Mouse (Mus musculus) liver, embryonic 14.5 days (tissue): ENCODE results near the gene Nrp1. TPM values are rescaled to one million over a fixed set of nuclear protein-coding genes. Genes with fewer than 3 reads are reported as not detected.

Experiments
- ATAC-seq: fragments of 200-750 bp; cut with Nextera tagmentation; 2 replicates; pipeline ENCODE4 v1.8.0; 2017; ENCODE audit warnings: moderate number of reproducible peaks, mild to moderate bottlenecking, moderate library complexity; ENCODE audit not compliant: insufficient read depth
- DNase-seq, 3 experiments: peaks; one replicate each; pipeline ENCODE4 v3.0.0-alpha.2; 2012 to 2013; ENCODE audit warnings: low read depth in 3 of 3, low spot score in 3 of 3
- H3K27ac ChIP-seq: fragments of 300-500 bp; sonication (generic); 2 replicates; pipeline ENCODE4 v1.5.1; 2014; ENCODE audit warnings: moderate library complexity, mild to moderate bottlenecking, control low read depth, inconsistent platforms
- H3K27me3 ChIP-seq: fragments of 300-500 bp; sonication (generic); 2 replicates; pipeline ENCODE4 v1.6.1; 2014; ENCODE audit warnings: mild to moderate bottlenecking, low read length, moderate library complexity; ENCODE audit not compliant: control insufficient read depth, insufficient read depth
- H3K36me3 ChIP-seq: fragments of 300-500 bp; sonication (generic); replicated peaks from 2 replicates; pipeline ENCODE4 v1.6.1; 2014; ENCODE audit warnings: low read depth; ENCODE audit not compliant: control insufficient read depth, insufficient read depth
- H3K4me1 ChIP-seq, 2 experiments: fragments of 200-500 bp in 1 of 2; fragments of 300-500 bp in 1 of 2; sonication (generic) in 1 of 2; replicated peaks; 2 replicates each; pipeline ENCODE4 v1.6.1; 2012 to 2014; ENCODE audit warnings: antibody characterized with exemption in 1 of 2, inconsistent platforms in 1 of 2, low read length in 1 of 2; ENCODE audit not compliant: control insufficient read depth in 2 of 2, insufficient read depth in 2 of 2
- H3K4me2 ChIP-seq: fragments of 300-500 bp; sonication (generic); 2 replicates; pipeline ENCODE4 v1.6.1; 2014; ENCODE audit warnings: low read depth, mild to moderate bottlenecking, control low read depth, moderate library complexity
- H3K4me3 ChIP-seq, 2 experiments: fragments of 200-500 bp in 1 of 2; fragments of 300-500 bp in 1 of 2; sonication (generic) in 1 of 2; 2 replicates each; pipeline ENCODE4 v1.5.1; 2012 to 2014; ENCODE audit warnings: low read depth in 2 of 2, low read length in 2 of 2, mild to moderate bottlenecking in 2 of 2, control low read depth in 1 of 2, inconsistent platforms in 1 of 2, moderate library complexity in 1 of 2; ENCODE audit not compliant: insufficient read depth in 1 of 2
- H3K9ac ChIP-seq: fragments of 300-500 bp; sonication (generic); replicated peaks from 2 replicates; pipeline ENCODE4 v1.6.1; 2014; ENCODE audit warnings: mild to moderate bottlenecking, control low read depth, moderate library complexity
- H3K9me3 ChIP-seq: fragments of 300-500 bp; sonication (generic); 2 replicates; pipeline ENCODE4 v1.6.1; 2016; ENCODE audit warnings: low read length, mixed read lengths; ENCODE audit not compliant: control insufficient read depth
- CTCF ChIP-seq: IDR thresholded peaks from 2 replicates; pipeline ENCODE4 v1.5.1; 2016; ENCODE audit warnings: antibody characterized with exemption, low read depth, control low read depth
- EP300 ChIP-seq: IDR thresholded peaks from 2 replicates; pipeline ENCODE4 v1.6.1; 2016; ENCODE audit warnings: antibody characterized with exemption, low read depth
- WGBS: fragments of 180-500 bp; shearing (Covaris S2); extraction: QIAGEN DNeasy Blood & Tissue Kit; methylation state at CpG from one replicate; pipeline ENCODE4 v1.1.7; 2014; ENCODE audit not compliant: insufficient replicate concordance; 5-methylcytosine and 5-hydroxymethylcytosine counted together
- polyA plus RNA-seq, 2 experiments: library from polyadenylated mRNA; depleted of rRNA in 1 of 2; stranded (reverse) in 1 of 2; unstranded in 1 of 2; fragments of >200 nt; fragmentation: Nextera tagmentation in 1 of 2; extraction: Ambion mirVana in 1 of 2; gene quantifications; 2 replicates each; pipeline versions ENCODE4 v1.2.1 to v1.2.3; 2012 to 2014

Gene Nrp1
- polyA plus RNA-seq, 2 experiments = 3.7 to 7.7 TPM

- DNase-seq (no peak), ATAC-seq (no peak)
- WGBS = 65% methylated on average over 11 of the region's 11 CpGs
- Histone ChIP-seq H3K9ac (no peak overlapping the region), H3K27me3 (no peaks in the 10 kb centered on the region), H3K4me1 (peaks cover 0 to 2% of the 10 kb centered on the region in 2 experiments; a peak in 1 of 4 replicates), H3K4me2 (no peak overlapping the region), H3K9me3 (no peaks in the 10 kb centered on the region), H3K4me3 (no peak overlapping the region), H3K36me3 (no peaks in the 10 kb centered on the region), H3K27ac (no peak overlapping the region)
- TF ChIP-seq EP300 (no peak), CTCF (no peak)
Observed at GRCm38 (mm10) chr8:128398472-128399091, 40.2 kb downstream of the Nrp1 start.

GRCm38 (mm10) chr8:128400286-128400685, 41.9 kb downstream of the Nrp1 start:
- no peak overlapping the region for H3K27ac ChIP-seq
- no peak overlapping the region for H3K9ac ChIP-seq
- H3K4me2 ChIP-seq = no peak overlapping the region
- DNase-seq (no peak), ATAC-seq (no peak)
- H3K9me3 ChIP-seq = no peaks in the 10 kb centered on the region
- 0 out of 4 replicates have a peak, but pooled peaks cover 0 to 2% of the 10 kb centered on the region in 2 experiments for H3K4me1 ChIP-seq
- H3K27me3 ChIP-seq = no peaks in the 10 kb centered on the region
- no peak overlapping the region for H3K4me3 ChIP-seq
- no peaks in the 10 kb centered on the region for H3K36me3 ChIP-seq
- WGBS = 54% methylated on average over 5 of the region's 5 CpGs
- TF ChIP-seq CTCF (no peak), EP300 (no peak)

GRCm38 (mm10) chr8:128404876-128405275, 46.5 kb downstream of the Nrp1 start:
- TF ChIP-seq EP300 (no peak), CTCF (no peak)
- Histone ChIP-seq H3K9me3 (no peaks in the 10 kb centered on the region), H3K27ac (no peak overlapping the region), H3K27me3 (no peaks in the 10 kb centered on the region), H3K36me3 (no peaks in the 10 kb centered on the region), H3K4me2 (no peak overlapping the region), H3K4me1 (no peaks in the 10 kb centered on the region), H3K9ac (no peak overlapping the region), H3K4me3 (no peak overlapping the region)
- ATAC-seq (no peak), DNase-seq (no peak)
- WGBS = 25% methylated on average over 2 of the region's 2 CpGs

GRCm38 (mm10) chr8:128413381-128413780, 55.0 kb downstream of the Nrp1 start:
- H3K4me3 ChIP-seq = no peak overlapping the region
- no peaks in the 10 kb centered on the region for H3K9me3 ChIP-seq
- TF ChIP-seq EP300 = no peak
- TF ChIP-seq CTCF = no peak
- no peaks in the 10 kb centered on the region for H3K27me3 ChIP-seq
- H3K9ac ChIP-seq = no peak overlapping the region
- DNase-seq (no peak), ATAC-seq (no peak)
- H3K36me3 ChIP-seq = no peaks in the 10 kb centered on the region
- H3K4me1 ChIP-seq = no peaks in the 10 kb centered on the region
- H3K4me2 ChIP-seq = no peak overlapping the region
- 48% methylated on average over 4 of the region's 4 CpGs for WGBS
- no peak overlapping the region for H3K27ac ChIP-seq

- no peak for ATAC-seq
- no peaks in the 10 kb centered on the region for H3K27me3 ChIP-seq
Observed at GRCm38 (mm10) chr8:128415730-128416684, 57.6 kb downstream of the Nrp1 start.

More at GRCm38 (mm10) chr8:128415730-128416684, 57.6 kb downstream of the Nrp1 start:
- DNase-seq = no peak
- no peaks in the 10 kb centered on the region for H3K36me3 ChIP-seq
- H3K4me3 ChIP-seq = no peak overlapping the region
- H3K9me3 ChIP-seq = no peaks in the 10 kb centered on the region
- no peaks in the 10 kb centered on the region for H3K4me1 ChIP-seq
- TF ChIP-seq EP300 (no peak), CTCF (no peak)
- 57% methylated on average over 4 of the region's 4 CpGs for WGBS
- no peak overlapping the region for H3K27ac ChIP-seq
- no peak overlapping the region for H3K9ac ChIP-seq
- no peak overlapping the region for H3K4me2 ChIP-seq
